Mouse (Mus musculus): ENCODE results near the gene Rab11fip5.

- TF ChIP-seq POLR2A (IDR thresholded peaks at IDR 0.05; ENCODE audit: insufficient read length, low read depth) (no peak), E2F4 (IDR thresholded peaks at IDR 0.05; ENCODE audit: insufficient read depth) (no peak), MAX (IDR thresholded peaks at IDR 0.05; ENCODE audit: low read depth) (no peak), MYOD1 (IDR thresholded peaks at IDR 0.05; ENCODE audit: control insufficient read depth in 1 of 3, insufficient read length in 2 of 3, low read depth in 2 of 3) (no peak), CEBPB (IDR thresholded peaks at IDR 0.05; ENCODE audit: insufficient read depth, poor library complexity, severe bottlenecking) (no peak)
Observed at GRCm38 (mm10) chr6:85332351-85332999, 42.0 kb downstream of the Rab11fip5 start.

Data from myocyte (in vitro differentiated cells).